Mouse (Mus musculus): ENCODE data around the gene Tmem114.

Gene Tmem114

GRCm38 (mm10) chr16:8409197-8409596 is 15.7 kb downstream of the Tmem114 start:
- DNase-seq (ENCODE audit: low read depth, low spot score) = no peak

GRCm38 (mm10) chr16:8406708-8407107 is 18.2 kb downstream of the Tmem114 start:
- DNase-seq (ENCODE audit: low read depth, low spot score) = peak; percentile 40

DNA sequence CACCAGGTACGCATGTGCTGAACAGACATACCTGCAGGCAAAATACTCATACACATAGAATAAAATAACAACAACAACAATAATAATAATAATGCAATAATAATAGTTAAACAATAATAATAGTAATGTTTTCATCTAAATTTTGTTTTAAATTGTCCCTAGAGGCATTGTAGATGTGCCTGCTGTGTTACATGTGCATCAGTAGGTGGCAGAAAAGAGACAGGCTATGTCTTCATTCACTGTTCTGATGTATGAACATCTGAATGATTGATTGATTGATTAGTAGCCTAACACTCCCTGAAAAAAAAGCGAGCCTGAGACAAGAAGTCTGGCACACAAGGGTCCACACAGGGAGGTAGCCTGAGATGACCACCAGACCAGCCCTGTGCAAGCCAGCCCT is 22.3 kb downstream of the Tmem114 start:
- DNase-seq (ENCODE audit: low read depth, low spot score) = no peak

- DNase-seq (ENCODE audit: low read depth, low spot score) = no peak
These were observed 23.6 kb downstream of the Tmem114 start for GRCm38 (mm10) chr16:8401171-8401955.

DNA sequence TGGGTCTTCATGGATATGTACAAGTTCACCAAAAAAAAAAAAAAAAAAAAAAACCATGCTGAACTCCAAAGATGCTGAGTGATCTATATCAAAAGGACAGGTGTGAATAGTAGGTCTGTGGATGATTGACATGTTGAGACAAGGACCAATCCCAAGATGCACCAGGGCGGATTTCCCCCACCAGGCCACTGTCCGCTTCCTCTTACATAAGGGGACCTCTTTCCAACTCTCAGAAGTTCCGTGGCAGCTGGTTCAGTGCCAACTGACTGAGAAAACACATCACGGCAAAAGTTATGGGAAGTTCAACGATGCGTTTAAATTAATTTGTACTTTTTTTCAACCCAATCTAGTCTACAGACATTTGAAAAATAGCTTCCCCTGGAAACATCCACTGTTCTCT is 25.1 kb downstream of the Tmem114 start:
- DNase-seq (ENCODE audit: low read depth, low spot score) = no peak

GRCm38 (mm10) chr16:8394946-8395345 is 30.0 kb downstream of the Tmem114 start:
- no peak for DNase-seq (ENCODE audit: low read depth, low spot score)

- no peak for DNase-seq (ENCODE audit: low read depth, low spot score)
These were observed 36.4 kb downstream of the Tmem114 start for GRCm38 (mm10) chr16:8388491-8388890.

- DNase-seq (ENCODE audit: low read depth, low spot score) = no peak
These were observed 38.5 kb downstream of the Tmem114 start for GRCm38 (mm10) chr16:8386386-8386785.

DNA sequence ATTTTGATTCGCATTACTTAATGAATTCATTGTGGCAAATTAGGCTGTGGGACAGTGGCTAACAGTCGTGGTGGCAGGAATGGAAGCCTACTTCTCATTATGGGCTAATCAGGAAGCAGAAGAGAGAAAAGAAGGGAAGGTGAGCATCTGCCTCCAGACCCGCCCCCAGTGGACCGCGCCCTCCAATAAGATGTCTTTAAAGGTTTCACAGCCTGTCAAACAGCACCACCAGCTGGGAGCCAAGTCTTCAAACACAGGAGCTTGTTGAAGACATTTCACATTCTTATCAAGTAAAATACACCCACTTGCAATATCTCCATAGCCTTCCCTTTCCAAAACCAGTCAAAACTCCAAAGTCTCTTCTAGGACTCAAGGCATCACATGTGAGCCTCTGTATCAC is 39.3 kb downstream of the Tmem114 start:
- no peak for DNase-seq (ENCODE audit: low read depth, low spot score)

- no peak for DNase-seq (ENCODE audit: low read depth, low spot score)
These were observed 40.2 kb downstream of the Tmem114 start for GRCm38 (mm10) chr16:8384772-8385171.

GRCm38 (mm10) chr16:8383396-8383795 is 41.5 kb downstream of the Tmem114 start:
- no peak for DNase-seq (ENCODE audit: low read depth, low spot score)

DNA sequence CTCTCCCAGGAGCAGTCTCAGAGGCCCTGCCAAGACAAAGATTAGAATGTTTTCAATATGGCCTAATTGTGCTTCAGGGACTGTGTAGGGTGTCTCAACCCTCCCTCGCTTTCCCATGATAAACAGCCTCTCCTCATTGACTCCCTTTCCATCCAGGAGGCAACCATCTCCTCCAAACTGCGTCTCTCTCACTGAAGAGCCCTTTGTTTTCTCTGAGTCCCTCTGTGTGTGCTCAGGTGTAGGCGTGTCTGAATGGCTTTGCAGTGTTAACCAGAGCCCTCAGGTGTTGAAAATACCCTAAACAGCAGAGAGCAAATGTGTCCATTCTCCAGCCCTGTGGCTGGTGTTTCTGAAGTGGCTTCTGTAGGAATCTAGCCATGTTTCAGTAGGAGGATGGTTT is 61.9 kb downstream of the Tmem114 start:
- no peak for DNase-seq (ENCODE audit: low read depth, low spot score)
